In the genomic region with DNA sequence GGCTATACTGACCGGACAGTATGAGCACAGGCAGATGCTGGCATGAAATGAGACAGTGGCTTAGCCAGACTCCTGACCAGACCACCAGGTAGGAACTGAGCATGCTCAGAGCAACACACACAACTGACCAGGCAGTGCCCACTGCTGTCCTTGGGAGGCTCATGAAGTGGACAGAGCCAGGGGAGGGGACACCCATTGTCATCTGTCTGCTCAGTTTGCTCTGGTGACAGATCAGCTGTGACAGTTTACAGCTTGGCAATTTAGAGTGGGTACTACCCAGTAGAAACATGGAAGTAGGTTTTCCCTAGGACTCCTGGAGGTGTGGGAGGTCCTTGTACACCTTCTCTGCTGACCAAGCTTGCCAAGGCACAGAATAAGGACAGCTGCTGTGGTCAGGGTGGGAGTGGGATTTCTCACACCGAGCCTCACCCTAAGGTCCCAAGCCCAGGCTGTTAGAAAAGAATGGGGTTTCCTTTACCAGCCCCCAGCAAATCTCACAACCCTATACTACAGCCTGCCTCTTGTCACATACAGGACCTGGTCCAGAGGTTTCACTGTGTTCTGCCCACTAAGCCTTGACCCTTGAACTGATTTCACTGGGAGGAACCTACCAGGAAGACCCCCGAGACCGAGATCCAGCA, we compare ENCODE assay signal across 8 mouse cellular contexts.
DNase-seq lines count a peak whose midpoint lies in the region; ATAC-seq lines count a peak whose summit lies in the region.

No protein-coding gene starts in this region.

- H3K36me3 ChIP-seq in kidney, embryonic 16.5 days (ENCODE audit: insufficient read depth, low read length): no peaks in the 10 kb centered on the region
- peaks cover 5% of the 10 kb centered on the region; the same call in 1 of the 2 replicates for H3K36me3 ChIP-seq in forebrain, embryonic 10.5 days (replicated peaks)
- H3K36me3 ChIP-seq in limb, embryonic 10.5 days: no peaks in the 10 kb centered on the region
- no peaks in the 10 kb centered on the region; the same call in 1 of the 2 replicates for H3K36me3 ChIP-seq in neural tube, embryonic 15.5 days

- peak overlapping the region; percentile 84 for H3K9ac ChIP-seq in kidney, embryonic 16.5 days (replicated peaks; ENCODE audit: low read length)
- H3K9ac ChIP-seq in neural tube, embryonic 15.5 days (replicated peaks): peak overlapping the region; percentile 90

- peak; percentile 5 for ATAC-seq in kidney, embryonic 16.5 days (ENCODE audit: low FRiP score, low TSS enrichment)
- peak; percentile 15 for ATAC-seq in neural tube, embryonic 15.5 days (ENCODE audit: low FRiP score)
- no peak for ATAC-seq in activated CD4-positive, CD25-positive, alpha-beta regulatory T cell, adult 4 months

- peak overlapping the region; percentile 75 for H3K27ac ChIP-seq in kidney, embryonic 16.5 days (ENCODE audit: low read length)
- H3K27ac ChIP-seq in forebrain, embryonic 10.5 days: peak overlapping the region; percentile 85
- H3K27ac ChIP-seq in limb, embryonic 10.5 days: peak overlapping the region; percentile 85
- peak overlapping the region; percentile 79 for H3K27ac ChIP-seq in neural tube, embryonic 15.5 days (replicated peaks)

- 31% methylated on average over 4 of the region's 4 CpGs for WGBS in kidney, embryonic 16.5 days
- 29% methylated on average over 4 of the region's 4 CpGs for WGBS in forebrain, embryonic 10.5 days
- 36% methylated on average over 4 of the region's 4 CpGs for WGBS in limb, embryonic 10.5 days
- 36% methylated on average over 4 of the region's 4 CpGs for WGBS in neural tube, embryonic 15.5 days

- H3K4me2 ChIP-seq in kidney, embryonic 16.5 days (replicated peaks; ENCODE audit: low read depth, low read length): peak overlapping the region; percentile 74
- peak overlapping the region; percentile 93 for H3K4me2 ChIP-seq in neural tube, embryonic 15.5 days

- H3K27me3 ChIP-seq in kidney, embryonic 16.5 days (ENCODE audit: insufficient read depth, low read length): no peaks in the 10 kb centered on the region
- peaks cover 15% of the 10 kb centered on the region for H3K27me3 ChIP-seq in forebrain, embryonic 10.5 days (ENCODE audit: poor library complexity, severe bottlenecking)
- H3K27me3 ChIP-seq in limb, embryonic 10.5 days (ENCODE audit: low read depth, poor library complexity, severe bottlenecking): peaks cover 29% of the 10 kb centered on the region
- H3K27me3 ChIP-seq in neural tube, embryonic 15.5 days (replicated peaks): no peaks in the 10 kb centered on the region

- peak overlapping the region; percentile 79 for H3K4me3 ChIP-seq in kidney, embryonic 16.5 days (ENCODE audit: low read length)
- peak overlapping the region; percentile 82 for H3K4me3 ChIP-seq in forebrain, embryonic 10.5 days
- H3K4me3 ChIP-seq in limb, embryonic 10.5 days: peak overlapping the region; percentile 80
- peak overlapping the region; percentile 81 for H3K4me3 ChIP-seq in neural tube, embryonic 15.5 days (replicated peaks)

- H3K4me1 ChIP-seq in kidney, embryonic 16.5 days (ENCODE audit: insufficient read depth, low read length): peaks cover 23% of the 10 kb centered on the region
- peaks cover 46% of the 10 kb centered on the region for H3K4me1 ChIP-seq in forebrain, embryonic 10.5 days
- peaks cover 44% of the 10 kb centered on the region for H3K4me1 ChIP-seq in limb, embryonic 10.5 days
- peaks cover 46% of the 10 kb centered on the region for H3K4me1 ChIP-seq in neural tube, embryonic 15.5 days

- no peaks in the 10 kb centered on the region for H3K9me3 ChIP-seq in kidney, embryonic 16.5 days (ENCODE audit: low read length)
- no peaks in the 10 kb centered on the region for H3K9me3 ChIP-seq in forebrain, embryonic 10.5 days
- H3K9me3 ChIP-seq in limb, embryonic 10.5 days (replicated peaks): no peaks in the 10 kb centered on the region
- H3K9me3 ChIP-seq in neural tube, embryonic 15.5 days (replicated peaks): no peaks in the 10 kb centered on the region

- DNase-seq in kidney, postnatal 14 days: no peak
- no peak for DNase-seq in forebrain, embryonic 10.5 days (ENCODE audit: extremely low spot score, low spot score)
- DNase-seq in limb, embryonic 10.5 days (ENCODE audit: low spot score): no peak
- no peak for DNase-seq in gastrocnemius, postnatal 10 days
- no peak for DNase-seq in cerebellum, adult 18-20 months
